Mouse (Mus musculus) Patski (cell line): ENCODE measurements at regions not wholly inside any gene's neighbourhood (a gene's known extent, or its start where the extent isn't known, plus 50 kb on each side); places are given as distances from the start of the nearest gene placed in this dataset.
"Not testable (repeated sequence)": the region's sequence is repeated elsewhere in the genome, so short reads cannot be mapped to it uniquely, and the experiment has no call there.

Experiments used
- ATAC-seq: fragments of 100-300 bp; one replicate; pipeline ENCODE4 v1.8.0; 2021
- CTCF ChIA-PET: fragments of 350-600 bp; sonication (Branson Sonifier 250); formaldehyde crosslinking; loops from one replicate; lab custom pipeline; 2022; ENCODE audit warnings: inconsistent platforms; lab: Charles Lee
- POLR2A ChIA-PET: fragments of 350-600 bp; sonication (Branson Sonifier 250); formaldehyde crosslinking; loops from one replicate; lab custom pipeline; 2022; ENCODE audit warnings: antibody characterized with exemption, inconsistent platforms; lab: Charles Lee
- DNase-seq: peaks from one replicate; pipeline ENCODE4 v3.0.0-alpha.2; 2011; ENCODE audit warnings: low read depth, low spot score
- H3K27me3 ChIP-seq: fragments of 371-371 bp; one replicate; pipeline ENCODE4 v1.5.1; 2021
- CTCF ChIP-seq: fragments of 100-300 bp; IDR thresholded peaks from one replicate; pipeline ENCODE4 v1.5.1; 2021
- in situ Hi-C: fragments of 300-500 bp; cut with MboI; formaldehyde crosslinking; loops from 3 replicates; pipeline ENCODE4 v1.11.1; 2018; ENCODE audit warnings: low pct_unique_long_range_greater_than_20kb, mixed read lengths

DNA sequence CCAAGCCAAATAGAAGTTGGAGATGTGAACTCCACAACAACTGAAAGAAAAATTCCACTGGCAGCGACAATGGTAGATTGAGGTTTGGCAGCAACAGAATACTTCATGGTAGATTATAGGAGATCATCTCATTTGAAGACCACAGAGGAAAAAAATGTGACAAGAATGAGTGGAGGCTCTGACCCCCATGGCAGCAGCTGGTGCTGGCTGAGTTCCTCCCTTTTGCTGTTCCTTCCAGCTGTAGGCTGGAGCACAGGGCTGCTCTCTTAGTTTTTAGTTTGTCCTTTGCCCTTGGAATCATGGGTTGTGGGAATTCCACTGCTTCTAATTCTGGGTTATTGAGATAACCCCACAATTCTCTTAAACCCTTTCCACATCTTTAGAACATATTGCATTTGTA is 248.8 kb downstream of the Pros1 start:
- no peaks in the 10 kb centered on the region for H3K27me3 ChIP-seq
- in situ Hi-C loops = no loop called here
- TF ChIP-seq CTCF = no peak
- POLR2A ChIA-PET = no interaction called here
- ATAC-seq = no peak
- no peak for DNase-seq
- CTCF ChIA-PET = no interaction called here

DNA sequence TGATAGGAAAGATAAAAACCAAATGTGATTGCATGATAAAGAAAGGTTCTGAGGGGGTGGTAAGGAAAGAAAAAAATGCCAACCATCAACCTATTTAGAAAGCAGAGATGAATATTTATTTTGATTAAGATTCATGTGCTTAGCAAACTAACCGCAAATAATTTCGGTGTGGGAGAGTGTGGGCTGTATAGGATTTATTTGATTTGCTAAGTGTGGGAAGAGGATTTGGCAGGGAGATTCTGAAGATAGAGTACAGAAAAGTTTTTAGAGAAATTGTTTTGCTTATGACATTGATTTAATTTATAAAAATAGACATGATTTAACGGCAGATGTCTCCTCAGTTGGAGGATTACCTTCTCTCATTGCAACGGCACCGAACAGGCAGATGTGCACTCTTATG is 250.3 kb downstream of the Pros1 start:
- H3K27me3 ChIP-seq = no peaks in the 10 kb centered on the region
- DNase-seq = no peak
- TF ChIP-seq CTCF = no peak
- no peak for ATAC-seq
- POLR2A ChIA-PET = no interaction called here
- in situ Hi-C loops = no loop called here
- CTCF ChIA-PET = no interaction called here

DNA sequence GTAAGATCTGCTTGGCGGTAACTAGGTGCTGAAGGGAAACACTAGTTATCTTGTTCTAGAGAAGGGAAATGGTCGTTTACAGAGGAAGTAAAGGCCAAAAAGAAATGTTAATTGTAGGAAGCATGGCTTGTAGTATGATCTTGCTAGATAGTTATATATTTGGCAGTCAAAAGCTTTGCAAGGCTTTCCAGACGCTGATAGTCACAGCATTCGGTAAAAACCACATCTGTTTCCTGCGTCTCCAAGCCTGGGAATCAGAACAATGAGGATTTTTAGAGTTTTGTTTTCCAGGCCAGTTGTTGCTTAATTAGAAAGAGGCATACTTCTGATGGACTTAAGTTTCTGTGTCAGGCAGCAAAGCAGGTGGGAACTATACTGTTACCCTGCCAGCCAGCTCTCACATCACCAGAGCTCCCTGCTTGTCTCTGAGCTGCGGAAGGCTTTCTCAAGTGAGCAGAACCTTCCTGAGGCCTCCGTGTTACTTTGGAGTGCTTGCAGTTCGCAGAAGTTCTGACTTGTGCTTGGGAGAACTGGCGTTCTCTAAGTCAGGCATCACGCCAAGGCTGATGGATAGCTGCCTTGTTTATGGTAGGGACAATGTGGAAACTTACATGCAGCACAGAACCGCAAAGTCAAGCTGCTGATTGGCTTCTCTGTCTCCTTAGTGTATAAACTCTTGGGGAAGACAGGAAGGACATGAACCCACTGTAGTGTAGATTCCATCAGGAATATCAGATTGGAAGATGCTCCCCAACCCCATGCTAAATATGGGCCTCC is 251.0 kb downstream of the Pros1 start:
- in situ Hi-C loops = no loop called here
- ATAC-seq = no peak
- CTCF ChIA-PET = no interaction called here

DNA sequence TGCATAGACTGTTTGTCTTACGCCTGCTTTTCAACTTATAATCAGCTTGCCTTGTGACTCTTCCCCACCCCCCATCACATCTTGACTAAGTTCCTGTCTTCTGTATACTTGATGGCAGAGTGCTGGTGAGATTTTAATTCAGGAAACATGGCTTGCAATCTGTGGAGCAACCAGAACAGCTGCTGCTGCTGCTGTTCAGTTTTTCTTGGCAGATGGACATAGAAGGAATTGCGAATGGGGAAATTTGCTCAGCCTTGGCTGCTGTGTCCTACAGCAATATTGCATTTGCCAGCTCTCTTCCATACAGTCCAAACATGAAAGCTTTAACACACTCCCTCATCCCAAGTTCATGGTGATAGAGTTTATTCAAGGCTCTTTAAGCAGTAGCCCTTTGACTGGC is 262.3 kb downstream of the Pros1 start:
- ATAC-seq (no peak), DNase-seq (no peak)
- CTCF ChIA-PET = interaction anchor here (1.4 kb wide), 1 partner anchor 10 kb away, joined by 4 read pairs; no protein-coding TSS in a partner anchor
- POLR2A ChIA-PET = no interaction called here
- peaks cover 5% of the 10 kb centered on the region for H3K27me3 ChIP-seq
- in situ Hi-C loops = no loop called here
- TF ChIP-seq CTCF = no peak

More for the DNA sequence above, 251.0 kb downstream of the Pros1 start:
- no peak for TF ChIP-seq CTCF
- no peak for DNase-seq
- H3K27me3 ChIP-seq = no peaks in the 10 kb centered on the region
- POLR2A ChIA-PET = no interaction called here

DNA sequence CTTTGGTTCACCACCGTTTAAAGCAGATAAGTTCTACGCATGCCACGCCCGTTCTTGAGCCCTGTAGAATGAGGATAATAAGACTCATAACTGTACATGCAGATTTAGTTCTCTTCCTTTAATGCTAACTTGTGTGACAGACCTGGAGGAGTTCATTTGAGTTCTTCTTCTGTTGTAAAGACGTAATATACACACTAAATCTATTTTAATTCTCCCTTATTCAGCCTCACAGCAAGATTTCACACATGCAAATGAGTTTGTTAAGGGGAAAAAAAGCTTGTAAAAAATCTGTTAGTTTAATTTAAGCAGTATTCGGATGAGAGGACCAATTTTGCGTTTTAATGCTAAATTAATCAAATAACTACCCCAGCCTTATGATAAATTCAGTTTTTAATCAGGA is 264.6 kb downstream of the Pros1 start:
- TF ChIP-seq CTCF = no peak
- peaks cover 5% of the 10 kb centered on the region for H3K27me3 ChIP-seq
- ChIA-PET CTCF (no interaction called here), POLR2A (no interaction called here)
- DNase-seq (no peak), ATAC-seq (no peak)
- in situ Hi-C loops = no loop called here

DNA sequence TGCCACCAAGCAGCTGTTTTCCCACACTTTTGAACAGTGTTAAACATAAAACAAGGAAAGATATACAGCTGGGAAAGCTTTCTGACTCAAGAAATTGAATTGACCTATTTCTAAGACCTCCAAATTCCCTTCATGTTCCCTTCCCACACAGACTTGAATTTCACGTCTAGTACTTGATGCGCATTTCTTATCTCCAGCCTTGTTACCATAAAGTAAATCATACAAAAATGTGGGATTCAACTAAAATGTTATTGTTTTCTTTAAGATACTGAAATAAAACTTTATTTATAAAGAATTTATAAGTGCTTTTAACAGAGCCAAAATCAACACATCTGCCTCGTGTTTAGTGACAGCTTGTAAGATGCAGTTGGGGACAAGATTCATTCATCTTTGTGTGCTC is 289.7 kb downstream of the Pros1 start:
- no peak for ATAC-seq
- in situ Hi-C loops = no loop called here
- H3K27me3 ChIP-seq = no peaks in the 10 kb centered on the region
- ChIA-PET POLR2A (no interaction called here), CTCF (no interaction called here)
- DNase-seq = no peak
- no peak for TF ChIP-seq CTCF

DNA sequence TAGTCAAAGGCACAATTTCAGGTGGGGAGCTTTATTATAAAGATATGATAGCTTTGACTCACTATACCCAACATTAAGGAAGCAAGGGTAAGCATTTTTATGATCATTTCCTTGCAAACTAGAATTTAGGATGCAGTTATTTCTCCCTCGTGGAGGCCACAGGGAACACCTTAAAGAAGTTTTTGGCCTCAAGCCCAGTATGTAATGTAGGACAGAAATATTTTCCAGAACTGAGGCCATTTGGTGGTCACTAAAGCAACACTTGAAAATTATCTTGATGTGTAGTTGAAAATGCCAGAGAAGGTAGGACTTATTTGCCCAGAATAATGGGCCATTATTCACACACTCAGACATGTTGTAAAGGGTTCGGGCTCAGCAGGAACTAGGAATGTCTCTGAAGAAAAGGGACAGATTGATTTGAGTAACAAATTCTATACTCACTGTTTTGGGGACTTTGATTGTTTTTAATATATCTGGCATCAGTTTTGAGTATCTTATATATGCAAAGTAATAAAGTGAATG is 301.3 kb downstream of the Pros1 start:
- H3K27me3 ChIP-seq = no peaks in the 10 kb centered on the region
- ATAC-seq (no peak), DNase-seq (no peak)
- ChIA-PET CTCF (no interaction called here), POLR2A (no interaction called here)
- no peak for TF ChIP-seq CTCF
- in situ Hi-C loops = no loop called here

DNA sequence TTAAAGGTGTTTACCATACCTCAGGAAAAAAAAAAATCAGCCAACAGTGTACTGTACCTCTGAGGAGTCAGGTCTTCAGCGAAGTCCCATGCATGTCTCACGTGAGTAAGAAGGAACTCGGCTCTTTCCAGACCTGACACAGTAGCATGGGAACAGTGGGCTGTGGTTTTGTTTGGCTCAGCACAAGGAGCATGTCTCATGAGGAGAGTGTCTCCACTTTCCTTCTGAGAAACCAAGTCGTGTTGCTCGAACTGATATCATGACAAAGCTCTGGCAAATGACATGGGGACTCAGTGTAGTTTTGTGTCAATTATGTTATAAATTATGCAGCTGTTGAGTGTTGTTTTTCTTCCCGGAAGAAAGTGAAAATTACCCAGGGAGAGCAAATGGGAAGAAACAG is 316.0 kb downstream of the Pros1 start:
- DNase-seq (no peak), ATAC-seq (no peak)
- ChIA-PET CTCF (no interaction called here), POLR2A (no interaction called here)
- TF ChIP-seq CTCF = no peak
- H3K27me3 ChIP-seq = peaks cover 12% of the 10 kb centered on the region
- in situ Hi-C loops = no loop called here

DNA sequence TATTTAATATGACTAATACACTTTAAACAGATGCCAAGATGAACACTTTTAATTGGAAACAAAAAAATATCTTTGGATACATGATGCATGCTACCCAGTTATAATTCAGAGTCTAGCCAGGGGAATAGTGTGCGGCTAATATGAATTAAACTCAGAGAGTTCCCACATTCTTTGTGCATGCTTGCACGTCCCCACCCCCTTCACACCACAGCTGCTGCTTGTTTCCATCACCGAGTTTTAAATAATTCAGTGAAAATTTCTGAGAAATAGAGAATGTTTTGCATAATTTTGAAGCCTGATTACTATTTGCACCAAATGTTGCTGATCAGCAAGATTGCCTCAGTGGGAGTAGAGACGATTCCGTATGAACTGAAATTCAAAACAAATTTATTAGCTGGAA is 325.1 kb downstream of the Pros1 start:
- ATAC-seq = no peak
- CTCF ChIA-PET = no interaction called here
- POLR2A ChIA-PET = no interaction called here
- in situ Hi-C loops = no loop called here
- DNase-seq = no peak
- TF ChIP-seq CTCF = no peak
- H3K27me3 ChIP-seq = peaks cover 4% of the 10 kb centered on the region

DNA sequence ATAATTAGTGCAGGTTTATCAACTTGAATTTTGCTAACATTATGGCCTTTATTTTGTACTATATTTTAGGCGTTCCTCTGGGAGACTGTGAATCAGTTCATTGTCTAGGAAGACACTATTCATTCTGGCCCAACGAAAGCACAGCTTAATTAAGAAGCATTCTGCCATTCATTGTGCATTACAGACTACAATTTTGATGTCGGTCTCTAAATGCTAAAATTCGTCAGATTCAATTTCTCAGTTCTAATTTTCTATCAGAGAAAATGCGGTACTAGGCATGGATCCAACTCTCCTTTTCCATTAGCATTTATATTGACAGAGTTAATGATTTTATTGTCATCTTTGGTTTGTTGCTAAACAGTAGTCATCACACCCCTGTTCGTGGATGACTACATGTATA is 337.1 kb downstream of the Pros1 start:
- ChIA-PET POLR2A (no interaction called here), CTCF (no interaction called here)
- ATAC-seq (no peak), DNase-seq (no peak)
- in situ Hi-C loops = no loop called here
- H3K27me3 ChIP-seq = peaks cover 2% of the 10 kb centered on the region
- TF ChIP-seq CTCF = no peak

DNA sequence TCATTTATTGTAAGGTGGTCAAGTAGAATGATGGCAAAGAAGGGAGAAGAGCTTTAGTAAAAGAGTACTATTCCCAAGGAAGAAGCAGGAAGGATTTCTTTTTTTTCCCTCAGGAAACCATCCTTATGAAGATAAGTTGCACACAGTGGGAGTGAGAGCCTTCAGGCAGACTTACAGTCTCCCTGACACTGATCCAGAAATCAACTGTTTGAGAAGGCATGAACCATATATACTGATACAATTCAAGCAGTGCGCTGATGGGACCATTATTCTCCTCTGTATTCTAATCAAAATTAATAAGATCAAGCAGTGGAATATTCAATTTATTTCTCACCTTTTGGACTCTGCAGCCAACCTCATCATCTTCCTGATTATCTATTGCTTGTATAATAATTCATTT is 337.5 kb downstream of the Pros1 start:
- no peak for DNase-seq
- ChIA-PET CTCF (no interaction called here), POLR2A (no interaction called here)
- no peaks in the 10 kb centered on the region for H3K27me3 ChIP-seq
- no peak for ATAC-seq
- TF ChIP-seq CTCF = no peak
- in situ Hi-C loops = no loop called here

DNA sequence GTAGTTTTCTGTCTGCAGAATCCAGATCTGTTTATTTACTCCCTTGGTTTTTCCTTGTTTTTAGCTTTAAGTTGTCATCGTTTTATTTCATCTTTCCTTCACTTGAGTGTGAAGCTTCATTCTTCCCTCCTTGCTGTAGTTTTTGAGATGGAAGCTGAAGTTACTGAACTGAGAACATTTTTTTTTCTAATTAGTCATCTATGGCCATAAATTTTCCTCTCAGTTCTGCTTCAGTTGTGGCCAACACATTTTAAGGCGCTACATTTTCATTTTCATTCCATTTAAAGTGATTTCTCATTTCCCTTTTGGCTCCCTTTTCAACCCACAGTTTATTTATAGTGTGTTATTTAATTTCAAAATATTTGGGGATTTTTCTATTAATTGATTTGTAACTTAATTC is 340.5 kb downstream of the Pros1 start:
- DNase-seq = no peak
- ChIA-PET CTCF (no interaction called here), POLR2A (no interaction called here)
- no peak for TF ChIP-seq CTCF
- in situ Hi-C loops = no loop called here
- ATAC-seq = no peak
- H3K27me3 ChIP-seq = no peaks in the 10 kb centered on the region

DNA sequence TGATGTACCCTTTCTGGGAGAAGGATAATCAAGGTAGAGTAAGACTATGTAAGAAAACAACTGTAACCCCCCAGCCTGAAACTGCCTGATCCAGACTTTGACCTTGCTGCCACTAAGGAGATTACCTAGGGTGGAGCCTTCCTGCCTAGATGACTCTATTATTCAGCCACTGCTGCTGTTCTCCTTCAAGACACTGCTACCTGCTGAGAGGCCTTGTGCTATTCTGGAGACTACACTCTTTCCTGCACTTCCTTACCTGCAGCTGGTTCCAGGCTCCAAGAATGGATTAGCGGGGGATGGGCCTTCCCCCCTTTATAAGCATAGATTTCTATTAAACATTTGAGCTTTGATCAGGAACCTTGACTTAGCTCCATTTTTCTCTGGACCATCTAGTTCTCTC is 359.4 kb downstream of the Pros1 start:
- DNase-seq, POLR2A ChIA-PET, CTCF ChIA-PET, in situ Hi-C loops, ATAC-seq, H3K27me3 ChIP-seq: not testable (repeated sequence)
